Mouse (Mus musculus) MEL (cell line): Measurements from ENCODE around the gene Sec24d. TPM values are rescaled to one million over a fixed set of nuclear protein-coding genes. Genes with fewer than 3 reads are reported as not detected.

Source experiments
- DNase-seq: peaks from one replicate; pipeline ENCODE4 v3.0.0; 2011; ENCODE audit warnings: low read depth, low spot score
- H3K27ac ChIP-seq: 2 replicates; pipeline ENCODE4 v1.5.1; 2012; ENCODE audit warnings: low read depth, mild to moderate bottlenecking, control low read depth, low read length, moderate library complexity; ENCODE audit not compliant: control insufficient read depth
- H3K27me3 ChIP-seq, 2 experiments: fragments of 150-350 bp in 1 of 2; sonication (generic) in 1 of 2; 2 replicates each; pipeline ENCODE4 v1.6.1; 2012; ENCODE audit warnings: low read length in 2 of 2, mild to moderate bottlenecking in 2 of 2, improper control_type of control experiment in 1 of 2, moderate library complexity in 1 of 2; ENCODE audit not compliant: insufficient read depth in 2 of 2, control insufficient read depth in 1 of 2
- H3K36me3 ChIP-seq, 2 experiments: 2 replicates each; pipeline ENCODE4 v1.6.1; 2012 to 2014; ENCODE audit warnings: low read length in 2 of 2, improper control_type of control experiment in 1 of 2, inconsistent platforms in 1 of 2, mild to moderate bottlenecking in 1 of 2; ENCODE audit not compliant: insufficient read depth in 2 of 2, control insufficient read depth in 1 of 2
- H3K4me1 ChIP-seq, 2 experiments: fragments of 150-350 bp in 1 of 2; sonication (generic) in 1 of 2; 2 replicates each; pipeline ENCODE4 v1.6.1; 2012; ENCODE audit warnings: low read length in 2 of 2, improper control_type of control experiment in 1 of 2, mild to moderate bottlenecking in 1 of 2; ENCODE audit not compliant: insufficient read depth in 2 of 2, control insufficient read depth in 1 of 2
- H3K4me3 ChIP-seq, 2 experiments: fragments of 150-350 bp in 1 of 2; sonication (generic) in 1 of 2; 2 replicates each; pipeline ENCODE4 v1.5.1; 2012; ENCODE audit warnings: low read depth in 2 of 2, low read length in 2 of 2, mild to moderate bottlenecking in 2 of 2, moderate library complexity in 2 of 2, control low read depth in 1 of 2, improper control_type of control experiment in 1 of 2; ENCODE audit not compliant: control insufficient read depth in 1 of 2, insufficient read depth in 1 of 2
- H3K79me2 ChIP-seq: 2 replicates; pipeline ENCODE4 v1.6.1; 2012; ENCODE audit warnings: mild to moderate bottlenecking, low read length, moderate library complexity; ENCODE audit not compliant: control insufficient read depth, poor library complexity, insufficient read depth
- H3K9ac ChIP-seq: 2 replicates; pipeline ENCODE4 v1.6.1; 2012; ENCODE audit warnings: low read depth, mild to moderate bottlenecking, control low read depth, low read length, moderate library complexity; ENCODE audit not compliant: control insufficient read depth, poor library complexity, severe bottlenecking
- H3K9me3 ChIP-seq: fragments of 150-350 bp; sonication (generic); replicated peaks from 2 replicates; pipeline ENCODE4 v1.6.1; 2012; ENCODE audit warnings: mild to moderate bottlenecking, low read length, improper control_type of control experiment, moderate library complexity; ENCODE audit not compliant: insufficient read depth
- CTCF ChIP-seq, 3 experiments: IDR thresholded peaks in 2 of 3; conservative IDR thresholded peaks in 1 of 3; 2 replicates each; pipeline ENCODE4 v1.5.1; 2011 to 2012; ENCODE audit warnings: low read length in 3 of 3, low read depth in 2 of 3, mild to moderate bottlenecking in 2 of 3, improper control_type of control experiment in 1 of 3, inconsistent platforms in 1 of 3, mixed read lengths in 1 of 3, moderate library complexity in 1 of 3; ENCODE audit not compliant: control insufficient read depth in 1 of 3, insufficient read depth in 1 of 3, poor library complexity in 1 of 3, severe bottlenecking in 1 of 3
- E2F4 ChIP-seq: IDR thresholded peaks from 2 replicates; pipeline ENCODE4 v1.6.1; 2011; ENCODE audit warnings: low read depth, low read length, improper control_type of control experiment, borderline replicate concordance
- EP300 ChIP-seq, 2 experiments: IDR thresholded peaks; 2 replicates each; pipeline ENCODE4 v1.6.1; 2011; ENCODE audit warnings: improper control_type of control experiment in 2 of 2, low read length in 2 of 2, low read depth in 1 of 2, mild to moderate bottlenecking in 1 of 2
- GABPA ChIP-seq: IDR thresholded peaks from 2 replicates; pipeline ENCODE4 v1.6.1; 2012; ENCODE audit warnings: low read depth, mild to moderate bottlenecking, inconsistent platforms, low read length, improper control_type of control experiment, moderate library complexity
- GATA1 ChIP-seq: IDR thresholded peaks from 2 replicates; pipeline ENCODE4 v1.6.1; 2011; ENCODE audit warnings: low read depth, low read length, improper control_type of control experiment
- HCFC1 ChIP-seq: IDR thresholded peaks from 2 replicates; pipeline ENCODE4 v1.6.1; 2012; ENCODE audit warnings: low read depth, mild to moderate bottlenecking, inconsistent platforms, low read length, improper control_type of control experiment, moderate library complexity
- KAT2A ChIP-seq: conservative IDR thresholded peaks from 2 replicates; pipeline ENCODE4 v1.6.1; 2012; ENCODE audit warnings: low read depth, low read length, improper control_type of control experiment, inconsistent platforms
- MAFK ChIP-seq: IDR thresholded peaks from 2 replicates; pipeline ENCODE4 v1.6.1; 2011; ENCODE audit warnings: low read depth, mild to moderate bottlenecking, low read length, improper control_type of control experiment, borderline replicate concordance
- MAX ChIP-seq: IDR thresholded peaks from 2 replicates; pipeline ENCODE4 v1.6.1; 2011; ENCODE audit warnings: low read length, improper control_type of control experiment
- MXI1 ChIP-seq: IDR thresholded peaks from 2 replicates; pipeline ENCODE4 v1.6.1; 2011; ENCODE audit warnings: mild to moderate bottlenecking, low read depth, low read length, improper control_type of control experiment
- MYC ChIP-seq: IDR thresholded peaks from 2 replicates; pipeline ENCODE4 v1.6.1; 2011; ENCODE audit warnings: low read depth, mild to moderate bottlenecking, low read length, improper control_type of control experiment, moderate library complexity
- NELFE ChIP-seq: IDR thresholded peaks from 2 replicates; pipeline ENCODE4 v1.6.1; 2011; ENCODE audit warnings: low read depth, low read length, improper control_type of control experiment
- RAD21 ChIP-seq: IDR thresholded peaks from 2 replicates; pipeline ENCODE4 v1.6.1; 2011; ENCODE audit warnings: mild to moderate bottlenecking, low read depth, low read length, improper control_type of control experiment
- SIN3A ChIP-seq: IDR thresholded peaks from 2 replicates; pipeline ENCODE4 v1.6.1; 2012; ENCODE audit warnings: low read length, improper control_type of control experiment, inconsistent platforms
- SMC3 ChIP-seq: IDR thresholded peaks from 2 replicates; pipeline ENCODE4 v1.6.1; 2011; ENCODE audit warnings: low read depth, low read length, improper control_type of control experiment
- TBP ChIP-seq: IDR thresholded peaks from 2 replicates; pipeline ENCODE4 v1.8.0; 2011; ENCODE audit warnings: low read depth, low read length, improper control_type of control experiment
- UBTF ChIP-seq: IDR thresholded peaks from 2 replicates; pipeline ENCODE4 v1.6.1; 2012; ENCODE audit warnings: low read depth, mild to moderate bottlenecking, inconsistent platforms, low read length, improper control_type of control experiment, moderate library complexity, borderline replicate concordance; ENCODE audit not compliant: insufficient read depth
- ZC3H11A ChIP-seq: IDR thresholded peaks from 2 replicates; pipeline ENCODE4 v1.6.1; 2012; ENCODE audit warnings: low read depth, mild to moderate bottlenecking, inconsistent platforms, low read length, improper control_type of control experiment
- ZMIZ1 ChIP-seq: IDR thresholded peaks from 2 replicates; pipeline ENCODE4 v1.6.1; 2012; ENCODE audit warnings: low read depth, mild to moderate bottlenecking, inconsistent platforms, low read length, improper control_type of control experiment, moderate library complexity
- ZNF384 ChIP-seq: IDR thresholded peaks from 2 replicates; pipeline ENCODE4 v1.6.1; 2012; ENCODE audit warnings: low read depth, mild to moderate bottlenecking, inconsistent platforms, low read length, improper control_type of control experiment
- polyA plus RNA-seq, 2 experiments: library from polyadenylated mRNA; stranded (reverse) in 1 of 2; unstranded in 1 of 2; fragments of >175 nt in 1 of 2; fragments of >200 nt in 1 of 2; gene quantifications; 2 replicates each; pipeline versions ENCODE4 v1.2.1 to v1.2.4; 2012; ENCODE audit warnings: low replicate concordance in 2 of 2, low read depth in 1 of 2; ENCODE audit not compliant: insufficient read length in 2 of 2, insufficient read depth in 1 of 2, missing spikeins in 1 of 2
- total RNA-seq: library from RNA; depleted of rRNA; stranded (reverse); fragments of 300-350 nt; gene quantifications from 2 replicates; pipeline ENCODE4 v1.2.3, GENCODE M21; 2012

Gene Sec24d
- total and polyA plus RNA-seq, 3 experiments, result 10.3 to 23.9 TPM; not detected in 1

DNA sequence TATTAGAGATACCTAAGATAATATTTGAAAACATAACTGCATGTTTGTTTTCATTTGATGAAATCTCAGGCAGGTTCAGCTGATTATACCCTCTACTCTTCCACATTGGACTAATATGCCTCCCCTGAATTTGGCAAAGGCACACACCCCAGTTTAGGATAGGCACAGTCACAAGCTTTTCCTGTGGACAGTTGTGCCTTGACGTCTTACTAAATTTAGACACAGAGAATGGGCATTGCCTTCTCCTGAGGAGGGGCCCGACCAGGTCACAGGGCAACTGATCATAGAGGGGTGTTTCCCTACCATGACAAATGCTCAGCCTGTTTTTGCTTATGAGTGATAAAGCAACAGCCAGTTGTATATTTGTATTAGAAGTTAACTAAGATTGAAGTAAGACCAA, 84.3 kb downstream of the Sec24d start:
- TF ChIP-seq TBP (no peak), HCFC1 (no peak), SIN3A (no peak), EP300 (IDR thresholded peaks at IDR 0.05; ENCODE audit: low read depth in 1 of 2, low read length in 2 of 2) (no peak), ZNF384 (no peak), GATA1 (no peak), RAD21 (no peak), UBTF (no peak), NELFE (no peak), MXI1 (no peak), KAT2A (no peak), E2F4 (no peak), MAX (no peak), MAFK (no peak), GABPA (no peak), ZMIZ1 (no peak), CTCF (IDR thresholded peaks at IDR 0.05 in 2 of 3, conservative IDR thresholded peaks at IDR 0.05 in 1 of 3; ENCODE audit: control insufficient read depth in 1 of 3, insufficient read depth in 1 of 3, low read depth in 2 of 3, low read length in 3 of 3, poor library complexity in 1 of 3, severe bottlenecking in 1 of 3) (no peak)
- H3K27ac ChIP-seq, result no peak overlapping the region
- no peak for DNase-seq
- H3K9ac ChIP-seq, result no peak overlapping the region
- H3K36me3 ChIP-seq, result peaks cover 0 to 3% of the 10 kb centered on the region in 2 experiments; a peak in 1 of 4 replicates
- H3K4me3 ChIP-seq, result no peak overlapping the region
- no peaks in the 10 kb centered on the region for H3K79me2 ChIP-seq
- H3K9me3 ChIP-seq, result no peaks in the 10 kb centered on the region
- no peaks in the 10 kb centered on the region for H3K27me3 ChIP-seq
- H3K4me1 ChIP-seq, result no peaks in the 10 kb centered on the region

DNA sequence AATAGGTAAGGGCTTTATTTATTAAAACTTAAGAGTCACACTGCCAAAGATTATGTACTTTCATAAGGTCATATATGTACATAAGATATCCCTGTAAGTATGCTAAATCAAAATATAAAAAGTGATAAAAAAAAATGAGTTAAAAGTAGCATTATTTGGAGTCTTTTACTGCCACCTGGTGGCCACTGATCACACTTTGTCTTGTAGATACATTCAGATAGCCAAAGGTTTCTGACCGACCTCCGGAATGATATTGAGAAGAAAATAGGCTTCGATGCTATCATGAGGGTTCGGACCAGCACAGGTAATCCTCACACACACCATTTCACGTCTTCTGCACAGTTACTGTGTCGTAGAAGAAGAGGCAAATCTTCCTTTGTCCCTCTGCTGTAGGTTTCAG, 85.9 kb downstream of the Sec24d start:
- no peaks in the 10 kb centered on the region for H3K9me3 ChIP-seq
- H3K4me3 ChIP-seq, result no peak overlapping the region
- no peak overlapping the region for H3K9ac ChIP-seq
- peaks cover 0 to 3% of the 10 kb centered on the region in 2 experiments; a peak in 1 of 4 replicates for H3K36me3 ChIP-seq
- H3K4me1 ChIP-seq, result no peaks in the 10 kb centered on the region
- TF ChIP-seq ZNF384 (peak; percentile 91), CTCF (IDR thresholded peaks at IDR 0.05 in 2 of 3, conservative IDR thresholded peaks at IDR 0.05 in 1 of 3; ENCODE audit: control insufficient read depth in 1 of 3, insufficient read depth in 1 of 3, low read depth in 2 of 3, low read length in 3 of 3, poor library complexity in 1 of 3, severe bottlenecking in 1 of 3) (peak in 2 of 3 experiments; percentile 11 to 65; a peak in 4 of 6 replicates), ZC3H11A (peak; percentile 58; the same call in 1 of the 2 replicates), RAD21 (peak; percentile 64), SMC3 (peak; percentile 63), MYC (no peak)
- peak; percentile 71 for DNase-seq
- H3K27me3 ChIP-seq, result no peaks in the 10 kb centered on the region
- no peak overlapping the region for H3K27ac ChIP-seq
- no peaks in the 10 kb centered on the region for H3K79me2 ChIP-seq
